Mouse (Mus musculus): ENCODE measurements at regions not wholly inside any gene's neighbourhood (a gene's known extent, or its start where the extent isn't known, plus 50 kb on each side); places are given as distances from the start of the nearest gene placed in this dataset.

GRCm38 (mm10) chr7:83258363-83258916 lies 326.3 kb upstream of the Tmc3 start:
- TF ChIP-seq CTCF (IDR thresholded peaks at IDR 0.05; ENCODE audit: low read depth), result no peak
- Histone ChIP-seq H3K4me2 (ENCODE audit: low read depth) (no peak overlapping the region), H3K9me3 (ENCODE audit: low read length) (no peaks in the 10 kb centered on the region), H3K9ac (no peak overlapping the region), H3K4me3 (ENCODE audit: low read depth, low read length) (no peak overlapping the region), H3K36me3 (ENCODE audit: insufficient read depth) (no peaks in the 10 kb centered on the region), H3K27ac (ENCODE audit: low read depth, low read length) (no peak overlapping the region), H3K27me3 (ENCODE audit: insufficient read depth, low read length) (no peaks in the 10 kb centered on the region), H3K4me1 (ENCODE audit: insufficient read depth) (no peaks in the 10 kb centered on the region)
- DNase-seq (no peak), ATAC-seq (no peak)
- 19% methylated on average over 2 of the region's 2 CpGs for WGBS

DNA sequence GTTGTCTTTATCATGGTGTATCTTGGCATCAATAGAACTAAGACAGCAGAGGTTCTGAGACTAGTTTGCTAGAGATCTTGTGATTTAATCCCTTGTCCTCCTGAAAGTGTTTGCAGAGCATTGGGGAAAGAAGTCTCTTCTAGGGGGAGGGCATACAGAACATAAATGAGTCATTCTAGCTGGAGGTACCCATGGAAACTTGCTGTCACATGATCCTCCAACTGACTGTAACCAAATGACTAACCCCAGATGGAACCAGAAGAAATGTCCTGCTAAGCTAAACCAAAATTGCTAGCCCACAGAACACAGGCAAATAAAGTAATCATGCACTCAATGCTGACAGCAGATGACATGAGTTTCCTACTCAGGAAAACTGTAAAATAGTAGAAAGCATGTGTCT lies 323.2 kb upstream of the Tmc3 start:
- Histone ChIP-seq H3K4me3 (ENCODE audit: low read depth, low read length) (no peak overlapping the region), H3K4me2 (ENCODE audit: low read depth) (no peak overlapping the region), H3K9me3 (ENCODE audit: low read length) (no peaks in the 10 kb centered on the region), H3K36me3 (ENCODE audit: insufficient read depth) (no peaks in the 10 kb centered on the region), H3K27me3 (ENCODE audit: insufficient read depth, low read length) (no peaks in the 10 kb centered on the region), H3K27ac (ENCODE audit: low read depth, low read length) (no peak overlapping the region), H3K9ac (no peak overlapping the region), H3K4me1 (ENCODE audit: insufficient read depth) (no peaks in the 10 kb centered on the region)
- ATAC-seq, result no peak
- DNase-seq, result no peak
- no peak for TF ChIP-seq CTCF (IDR thresholded peaks at IDR 0.05; ENCODE audit: low read depth)

- ATAC-seq, result no peak
- H3K9ac ChIP-seq, result no peak overlapping the region
- no peak overlapping the region for H3K4me2 ChIP-seq (ENCODE audit: low read depth)
- no peaks in the 10 kb centered on the region for H3K27me3 ChIP-seq (ENCODE audit: insufficient read depth, low read length)
- no peaks in the 10 kb centered on the region for H3K4me1 ChIP-seq (ENCODE audit: insufficient read depth)
- H3K27ac ChIP-seq (ENCODE audit: low read depth, low read length), result no peak overlapping the region
- TF ChIP-seq CTCF (IDR thresholded peaks at IDR 0.05; ENCODE audit: low read depth), result no peak
- WGBS, result 42% methylated on average over 5 of the region's 5 CpGs
- no peak for DNase-seq
- no peak overlapping the region for H3K4me3 ChIP-seq (ENCODE audit: low read depth, low read length)
- no peaks in the 10 kb centered on the region for H3K36me3 ChIP-seq (ENCODE audit: insufficient read depth)
- no peaks in the 10 kb centered on the region for H3K9me3 ChIP-seq (ENCODE audit: low read length)
Measured at GRCm38 (mm10) chr7:83289915-83290773, 294.6 kb upstream of the Tmc3 start.

DNA sequence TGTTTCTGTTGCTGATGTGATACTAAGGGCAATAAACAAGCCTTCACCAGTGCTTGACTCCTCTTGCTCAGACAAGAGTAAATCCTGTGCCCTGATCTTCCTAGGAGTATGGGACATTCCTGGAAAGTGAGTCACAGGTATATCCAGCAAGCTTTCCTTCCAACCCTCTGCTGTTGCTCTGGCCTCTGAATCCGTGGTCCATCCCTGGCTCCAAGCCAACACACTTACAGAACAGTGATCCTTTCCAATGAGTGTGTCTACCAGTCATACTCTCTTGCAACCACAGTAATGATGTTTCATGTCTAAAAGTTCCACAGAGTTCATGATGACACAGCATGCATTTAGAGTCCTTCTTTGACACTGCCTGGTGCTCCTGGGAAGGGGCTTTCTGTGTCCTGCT lies 277.6 kb upstream of the Tmc3 start:
- no peak overlapping the region for H3K27ac ChIP-seq (ENCODE audit: low read depth, low read length)
- WGBS, result 56% methylated on average over 1 of the region's 1 CpGs
- H3K9ac ChIP-seq, result no peak overlapping the region
- no peak for DNase-seq
- no peaks in the 10 kb centered on the region for H3K27me3 ChIP-seq (ENCODE audit: insufficient read depth, low read length)
- no peak for ATAC-seq
- no peak overlapping the region for H3K4me3 ChIP-seq (ENCODE audit: low read depth, low read length)
- H3K9me3 ChIP-seq (ENCODE audit: low read length), result no peaks in the 10 kb centered on the region
- no peak for TF ChIP-seq CTCF (IDR thresholded peaks at IDR 0.05; ENCODE audit: low read depth)
- H3K4me1 ChIP-seq (ENCODE audit: insufficient read depth), result no peaks in the 10 kb centered on the region
- H3K36me3 ChIP-seq (ENCODE audit: insufficient read depth), result no peaks in the 10 kb centered on the region
- no peak overlapping the region for H3K4me2 ChIP-seq (ENCODE audit: low read depth)

GRCm38 (mm10) chr7:83312172-83312571 lies 272.6 kb upstream of the Tmc3 start:
- no peak overlapping the region for H3K9ac ChIP-seq
- H3K27me3 ChIP-seq (ENCODE audit: insufficient read depth, low read length), result no peaks in the 10 kb centered on the region
- WGBS, result 41% methylated on average over 4 of the region's 4 CpGs
- H3K4me2 ChIP-seq (ENCODE audit: low read depth), result no peak overlapping the region
- no peak for TF ChIP-seq CTCF (IDR thresholded peaks at IDR 0.05; ENCODE audit: low read depth)
- H3K9me3 ChIP-seq (ENCODE audit: low read length), result no peaks in the 10 kb centered on the region
- H3K36me3 ChIP-seq (ENCODE audit: insufficient read depth), result no peaks in the 10 kb centered on the region
- no peak for DNase-seq
- no peaks in the 10 kb centered on the region for H3K4me1 ChIP-seq (ENCODE audit: insufficient read depth)
- no peak; the same call in 1 of the 2 replicates for ATAC-seq
- H3K4me3 ChIP-seq (ENCODE audit: low read depth, low read length), result no peak overlapping the region
- H3K27ac ChIP-seq (ENCODE audit: low read depth, low read length), result no peak overlapping the region

DNA sequence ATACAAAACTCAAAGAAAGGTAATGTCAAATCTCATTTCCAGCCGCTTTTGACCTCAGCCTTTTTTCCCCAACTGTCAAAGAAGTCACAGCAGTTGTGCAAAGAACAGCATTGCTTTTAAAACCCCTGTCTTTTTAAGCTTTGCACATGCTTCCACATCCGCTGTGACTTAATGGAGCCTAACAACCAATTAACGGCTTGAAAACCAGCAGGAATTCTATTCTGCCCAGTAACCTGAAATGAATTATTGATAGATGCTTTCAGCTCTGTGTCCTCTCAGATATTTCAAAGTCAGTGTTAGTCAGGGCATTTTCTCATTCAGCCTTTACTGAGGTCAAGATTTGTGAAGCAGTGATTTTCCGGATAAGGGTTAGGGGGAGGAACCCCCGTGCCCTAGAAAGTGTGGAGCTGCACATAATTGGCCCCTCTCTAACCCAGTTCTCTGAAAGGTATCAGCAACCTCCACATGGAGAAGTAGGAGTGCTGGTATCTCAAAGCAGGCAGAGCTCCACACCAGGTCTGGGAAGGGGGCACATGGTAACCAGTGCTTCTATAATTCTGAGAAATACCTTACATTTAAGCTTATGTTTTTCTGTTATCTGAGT lies 254.8 kb upstream of the Tmc3 start:
- TF ChIP-seq CTCF (IDR thresholded peaks at IDR 0.05; ENCODE audit: low read depth), result no peak
- H3K27ac ChIP-seq (ENCODE audit: low read depth, low read length), result no peak overlapping the region
- ATAC-seq (peak; percentile 45; the same call in 1 of the 2 replicates), DNase-seq (peak; percentile 27)
- no peak overlapping the region for H3K4me3 ChIP-seq (ENCODE audit: low read depth, low read length)
- H3K9ac ChIP-seq, result no peak overlapping the region
- no peaks in the 10 kb centered on the region for H3K9me3 ChIP-seq (ENCODE audit: low read length)
- 15% methylated on average over 5 of the region's 5 CpGs for WGBS
- no peak overlapping the region for H3K4me2 ChIP-seq (ENCODE audit: low read depth)
- no peaks in the 10 kb centered on the region for H3K27me3 ChIP-seq (ENCODE audit: insufficient read depth, low read length)
- H3K36me3 ChIP-seq (ENCODE audit: insufficient read depth), result no peaks in the 10 kb centered on the region
- no peaks in the 10 kb centered on the region for H3K4me1 ChIP-seq (ENCODE audit: insufficient read depth)

GRCm38 (mm10) chr7:83347103-83347754 lies 237.5 kb upstream of the Tmc3 start:
- H3K36me3 ChIP-seq (ENCODE audit: insufficient read depth), result no peaks in the 10 kb centered on the region
- H3K27me3 ChIP-seq (ENCODE audit: insufficient read depth, low read length), result no peaks in the 10 kb centered on the region
- H3K4me2 ChIP-seq (ENCODE audit: low read depth), result no peak overlapping the region
- H3K27ac ChIP-seq (ENCODE audit: low read depth, low read length), result no peak overlapping the region
- DNase-seq (no peak), ATAC-seq (no peak)
- WGBS, result 65% methylated on average over 5 of the region's 5 CpGs
- H3K4me3 ChIP-seq (ENCODE audit: low read depth, low read length), result no peak overlapping the region
- no peaks in the 10 kb centered on the region for H3K4me1 ChIP-seq (ENCODE audit: insufficient read depth)
- no peak overlapping the region for H3K9ac ChIP-seq
- no peak for TF ChIP-seq CTCF (IDR thresholded peaks at IDR 0.05; ENCODE audit: low read depth)
- H3K9me3 ChIP-seq (ENCODE audit: low read length), result no peaks in the 10 kb centered on the region
